Mouse (Mus musculus) kidney, postnatal 25 days (tissue): ENCODE measurements around the gene Gnl2.

Source experiments
- DNase-seq, 2 experiments: peaks; one replicate each; pipeline ENCODE4 v3.0.0; 2021; ENCODE audit warnings: mixed read lengths in 2 of 2

Gnl2 gene

DNA sequence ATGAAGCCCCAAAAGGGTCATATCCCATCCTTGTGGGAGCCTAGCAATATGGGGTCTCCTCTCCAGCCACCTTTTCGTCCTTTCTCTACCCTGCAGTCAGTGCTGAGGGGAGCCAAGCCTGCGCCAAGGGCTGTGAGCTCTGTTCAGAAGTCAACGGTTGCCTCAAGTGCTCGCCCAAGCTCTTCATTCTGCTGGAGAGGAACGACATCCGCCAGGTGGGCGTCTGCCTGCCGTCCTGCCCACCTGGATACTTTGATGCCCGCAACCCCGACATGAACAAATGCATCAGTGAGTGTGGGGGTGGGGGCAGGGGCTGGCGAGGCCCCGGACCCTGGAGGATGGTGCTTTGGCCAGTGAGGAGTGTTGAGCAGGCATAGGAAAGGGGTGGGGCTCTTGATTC, 11.5 kb upstream of the Gnl2 start:
- no peak for DNase-seq

DNA sequence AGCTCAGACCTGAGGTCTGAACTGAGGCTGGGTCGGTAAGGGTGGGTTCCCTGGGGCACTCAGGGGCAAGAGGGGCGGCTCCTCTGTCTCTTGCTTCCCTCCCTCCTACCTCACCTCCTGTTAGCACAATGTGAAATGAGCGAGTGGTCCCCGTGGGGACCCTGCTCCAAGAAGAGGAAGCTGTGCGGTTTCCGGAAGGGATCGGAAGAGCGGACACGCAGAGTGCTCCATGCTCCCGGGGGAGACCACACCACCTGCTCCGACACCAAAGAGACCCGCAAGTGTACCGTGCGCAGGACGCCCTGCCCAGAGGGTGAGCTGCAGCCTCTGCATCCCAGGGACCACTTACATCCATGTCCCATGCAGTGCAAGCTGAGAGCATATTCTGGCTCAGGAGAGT, 8.9 kb upstream of the Gnl2 start:
- DNase-seq = no peak

DNA sequence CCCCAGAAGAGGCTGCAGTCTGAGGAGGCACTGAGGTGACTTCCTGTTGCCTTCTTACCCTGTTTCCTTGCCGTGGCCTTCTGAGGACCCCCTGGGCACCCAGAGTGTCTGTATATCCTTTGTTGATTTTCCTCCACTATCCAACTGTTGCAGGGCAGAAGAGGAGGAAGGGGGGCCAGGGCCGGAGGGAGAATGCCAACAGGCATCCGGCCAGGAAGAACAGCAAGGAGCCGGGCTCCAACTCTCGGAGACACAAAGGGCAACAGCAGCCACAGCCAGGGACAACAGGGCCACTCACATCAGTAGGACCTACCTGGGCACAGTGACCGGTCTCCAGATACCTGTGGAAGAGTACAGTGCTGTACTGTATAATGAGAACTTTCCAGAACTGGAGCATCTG, 8.2 kb upstream of the Gnl2 start:
- no peak for DNase-seq

DNA sequence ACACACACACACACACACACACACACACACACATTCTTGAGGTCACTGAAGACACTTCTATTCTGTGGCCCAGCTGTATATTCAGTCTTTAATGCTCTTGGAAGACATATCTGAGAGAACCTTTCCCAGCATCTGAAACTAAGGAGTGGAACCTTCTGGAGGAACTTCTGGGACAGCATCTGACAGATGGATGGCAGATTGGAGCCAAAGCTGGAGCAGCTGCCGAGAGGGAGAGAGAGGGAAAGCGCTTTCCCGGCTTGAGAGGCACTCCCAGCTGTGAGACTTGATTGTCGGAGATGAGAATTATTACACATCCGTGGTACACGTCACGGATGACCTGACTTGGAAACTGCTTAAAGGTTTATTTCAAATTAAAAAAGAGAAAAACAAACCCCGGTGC, 7.7 kb upstream of the Gnl2 start:
- DNase-seq = no peak

DNA sequence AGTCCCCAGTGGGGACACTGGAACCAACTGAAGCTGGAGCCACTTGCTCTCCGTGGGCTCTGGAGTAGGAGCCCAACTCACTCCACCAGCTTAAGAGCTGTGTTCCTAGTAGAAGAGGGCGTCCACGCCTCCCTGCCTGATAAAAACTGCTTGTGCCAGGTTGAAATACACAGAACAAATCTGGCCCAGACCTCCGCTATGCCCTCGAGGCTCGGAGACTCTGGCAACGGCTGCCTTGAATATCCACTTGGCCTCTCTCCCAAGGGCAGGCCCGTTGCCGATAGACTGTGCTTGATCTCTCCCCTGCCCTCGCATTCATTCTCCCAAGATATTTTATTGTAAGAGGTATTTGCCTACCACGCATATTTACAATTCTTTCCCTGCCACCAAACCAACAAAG, 1.0 kb downstream of the Gnl2 start:
- DNase-seq = no peak

DNA sequence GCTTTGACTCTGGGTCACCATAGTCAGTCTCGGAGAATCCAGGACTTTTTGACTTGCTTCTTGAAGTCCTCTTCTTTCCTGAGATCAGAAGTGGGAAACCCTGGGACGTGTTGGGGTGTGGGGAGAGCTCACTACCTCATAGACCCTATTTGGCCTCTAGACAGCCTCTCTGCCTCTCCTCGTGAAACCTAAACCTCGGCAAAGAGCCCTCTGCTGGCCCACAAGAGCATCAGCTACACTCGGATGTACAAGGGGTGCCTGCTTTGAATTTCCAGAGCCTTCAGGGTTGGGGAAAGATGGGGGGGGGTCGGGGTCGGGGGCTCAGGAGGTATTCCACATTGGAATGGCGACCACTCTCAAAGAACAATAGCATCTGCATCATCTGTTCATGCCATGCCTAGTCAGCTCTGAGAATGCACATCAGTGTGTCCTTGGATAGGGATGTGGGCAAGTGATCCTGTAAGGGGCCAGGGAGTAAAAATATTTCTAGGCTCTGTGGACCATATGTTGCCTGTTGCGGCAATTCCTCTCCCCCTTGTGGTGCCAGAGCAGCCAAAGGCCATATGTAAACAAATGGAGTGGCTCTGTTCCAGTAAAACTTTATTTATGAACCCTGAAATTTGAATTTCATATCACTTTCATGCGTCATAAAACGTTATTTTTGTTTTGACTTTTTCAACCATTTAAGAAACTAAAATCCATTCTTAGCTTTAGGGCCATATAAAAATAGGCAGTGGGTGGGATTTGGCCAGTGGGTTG, 4.6 kb downstream of the Gnl2 start:
- DNase-seq = no peak

DNA sequence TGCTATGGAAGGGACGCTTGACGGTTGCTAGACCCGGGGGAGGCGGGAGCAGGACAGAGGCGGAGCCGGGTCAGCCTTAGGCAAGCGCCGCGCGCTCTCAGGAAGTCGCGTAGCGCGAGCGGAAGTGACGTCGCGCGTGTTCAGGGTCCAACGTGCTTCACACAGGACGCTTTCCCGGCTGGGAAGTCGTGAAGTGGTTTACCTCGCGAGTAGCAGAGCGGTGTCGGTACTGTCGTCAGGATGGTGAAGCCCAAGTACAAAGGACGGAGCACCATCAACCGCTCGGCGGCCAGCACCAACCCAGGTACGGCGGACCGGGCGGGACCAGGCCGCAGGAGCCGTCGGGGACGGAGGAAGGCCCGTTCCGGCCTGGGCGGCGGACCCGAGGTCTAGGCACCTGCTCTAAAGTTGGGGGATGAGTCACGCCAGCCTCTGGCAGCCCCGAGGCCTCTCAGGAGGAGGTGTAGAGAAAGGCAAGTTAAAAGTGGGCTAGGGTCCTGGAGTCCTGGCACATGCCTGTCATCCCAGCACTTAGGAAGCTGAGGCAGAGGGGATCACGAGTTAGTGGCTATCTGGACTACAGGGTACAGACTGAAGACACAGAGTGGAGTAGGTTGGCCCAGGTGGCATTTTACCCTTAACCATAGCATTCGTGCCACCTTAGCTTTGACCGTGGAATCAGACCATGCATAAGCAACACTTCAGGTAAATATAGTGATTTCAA, 13.7 kb downstream of the Gnl2 start:
- peak; percentile 96 to 97 for DNase-seq

DNA sequence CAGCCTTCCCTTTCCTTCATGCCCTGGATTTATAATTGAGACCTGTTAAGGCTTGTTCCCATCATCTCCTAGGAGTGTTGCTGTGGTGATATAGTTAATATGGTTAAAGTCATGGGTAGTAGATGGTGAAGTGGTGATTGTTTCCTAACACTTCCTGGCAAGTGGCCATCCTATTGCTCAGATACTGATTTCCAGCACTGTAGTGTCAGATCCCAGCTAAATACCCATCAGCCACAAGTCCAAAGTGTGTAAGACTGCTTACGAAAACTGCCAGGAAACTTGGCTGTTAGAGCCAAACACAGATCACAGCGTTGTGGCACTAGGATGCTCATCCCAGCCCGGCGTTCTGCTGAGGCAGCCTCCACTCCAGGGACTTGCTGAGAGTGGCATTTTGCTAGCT, 18.0 kb downstream of the Gnl2 start:
- DNase-seq = no peak

DNA sequence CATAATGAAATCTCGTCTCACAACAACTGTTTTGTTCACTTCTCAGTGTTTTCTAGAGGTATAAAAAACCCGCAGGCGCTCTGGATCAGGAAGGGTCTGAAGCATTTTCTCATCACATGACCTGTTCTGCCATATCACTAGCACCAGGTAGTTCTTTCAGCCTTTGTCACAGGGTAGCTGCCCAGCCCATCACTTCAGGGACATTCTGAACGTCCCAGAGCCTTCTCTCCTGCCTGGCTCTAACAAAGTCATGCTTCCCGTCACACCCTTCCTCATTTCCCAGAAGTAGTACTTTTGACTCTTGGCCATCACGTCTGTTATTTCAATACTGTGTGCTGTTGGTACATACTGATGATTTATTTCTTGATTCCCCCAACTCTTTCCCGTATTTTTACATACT, 28.1 kb downstream of the Gnl2 start:
- no peak for DNase-seq

DNA sequence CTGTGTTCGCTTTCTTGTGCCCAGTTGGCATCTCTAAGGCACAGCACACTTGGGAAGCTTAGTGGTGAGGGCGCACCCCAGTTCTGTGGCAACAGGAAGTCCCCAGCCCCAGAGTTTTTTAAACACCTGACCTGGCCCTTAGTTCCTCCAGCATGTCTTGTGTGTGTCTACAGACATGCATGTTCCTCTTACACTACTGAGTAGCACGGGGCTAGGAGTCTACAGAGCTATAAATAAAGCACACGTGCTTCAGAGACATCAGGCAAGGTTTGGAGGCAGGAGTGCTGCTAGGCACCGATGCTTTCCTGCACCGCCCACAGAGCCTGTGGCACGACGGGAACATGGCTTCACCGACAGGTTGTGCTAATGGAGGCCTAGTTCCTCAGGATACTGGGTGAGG, 39.0 kb downstream of the Gnl2 start:
- DNase-seq = no peak

DNA sequence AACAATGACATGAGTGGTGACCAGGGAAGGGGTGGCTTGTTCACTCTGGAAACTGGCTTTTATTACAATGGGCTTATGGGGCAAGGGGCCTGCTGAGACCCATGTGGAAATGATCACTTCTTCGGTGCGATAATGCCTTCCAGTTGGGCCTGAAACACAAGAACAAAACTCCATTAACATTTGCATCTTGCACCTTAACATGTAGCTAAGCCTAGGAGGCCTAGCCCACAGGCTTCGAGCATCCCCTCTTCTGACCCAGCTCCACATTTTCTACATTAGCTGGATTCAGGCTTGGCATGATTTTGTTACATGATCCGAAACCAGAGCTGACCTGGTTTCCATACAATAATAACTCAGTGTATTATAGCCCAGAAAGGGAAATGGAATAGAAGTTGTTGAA, 40.1 kb downstream of the Gnl2 start:
- no peak for DNase-seq

DNA sequence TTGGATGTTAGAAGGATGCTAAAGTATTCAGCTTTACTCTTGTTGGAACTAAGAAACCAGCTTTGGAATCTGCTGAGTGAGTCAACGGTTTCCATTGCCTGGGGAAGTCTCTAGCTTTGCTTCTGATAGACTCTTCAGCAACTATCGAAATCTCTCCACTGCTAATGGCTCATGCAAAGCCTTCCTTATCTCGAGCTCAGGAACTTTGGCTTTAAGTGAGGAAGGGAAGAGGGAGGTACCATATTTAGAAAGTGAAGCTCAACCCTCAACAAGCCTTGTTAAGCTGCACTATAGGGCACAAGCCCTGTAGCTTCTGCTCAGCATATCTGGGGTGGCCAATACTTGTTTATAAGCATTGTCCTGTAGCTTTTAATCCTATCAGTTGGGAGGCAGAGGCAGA, 40.9 kb downstream of the Gnl2 start:
- DNase-seq = no peak

DNA sequence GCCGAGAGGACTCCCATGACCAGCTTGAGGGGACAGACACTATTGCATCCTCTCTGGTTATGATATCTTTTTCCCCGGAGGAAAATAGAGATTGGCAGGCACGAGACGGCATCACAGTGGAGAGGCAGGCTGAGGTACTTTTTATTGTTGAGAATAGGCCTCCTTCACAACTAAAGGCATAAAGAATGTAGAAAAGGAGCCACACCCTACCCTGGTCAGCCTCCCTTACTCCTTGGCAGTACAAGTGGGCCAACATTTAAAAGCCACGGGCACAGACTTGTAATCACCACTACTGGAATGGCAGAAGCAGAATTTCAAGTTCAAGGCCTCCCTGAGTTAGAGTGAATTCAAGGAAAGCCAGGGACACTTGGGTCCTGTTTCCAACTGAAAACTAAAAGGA, 41.6 kb downstream of the Gnl2 start:
- DNase-seq = no peak

DNA sequence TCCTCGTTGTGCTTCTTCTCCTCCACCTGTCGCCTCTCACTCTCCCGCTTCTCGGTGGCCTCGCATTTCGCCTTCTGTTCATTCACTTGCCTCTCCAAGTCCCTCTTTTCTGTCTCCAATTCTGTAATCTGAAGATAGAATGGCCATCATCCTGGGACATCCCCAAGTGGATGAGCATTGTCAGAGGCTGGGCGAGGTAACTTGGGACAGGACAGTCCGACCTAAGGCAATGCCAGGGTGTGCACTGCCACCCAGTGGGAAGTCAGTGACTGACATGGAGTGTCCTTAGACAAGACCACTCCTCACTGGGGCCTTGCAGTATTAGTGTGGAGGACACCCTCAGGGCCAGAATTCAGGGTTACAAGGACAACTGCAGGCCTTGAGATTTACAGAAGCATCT, 42.6 kb downstream of the Gnl2 start:
- DNase-seq = peak; percentile 55 to 67

DNA sequence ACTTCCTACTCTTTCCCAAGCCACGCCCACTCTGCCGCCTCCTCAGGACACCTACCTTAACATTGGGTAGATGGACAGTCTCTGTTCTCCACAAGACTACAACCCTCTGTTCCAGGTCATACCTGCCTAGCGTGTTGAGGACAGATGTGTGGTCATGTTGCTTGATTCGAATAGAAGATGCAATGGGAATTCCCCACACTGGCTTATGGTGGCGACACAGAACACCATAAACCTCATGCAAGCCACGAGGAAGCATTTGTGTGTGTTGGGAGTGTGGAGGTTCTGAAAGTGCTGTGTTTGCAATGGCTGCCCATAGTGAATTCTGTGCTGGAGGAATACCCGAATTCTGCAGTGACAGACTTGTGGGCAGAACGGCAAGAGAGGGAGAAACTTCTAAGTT, 47.4 kb downstream of the Gnl2 start:
- DNase-seq = no peak

DNA sequence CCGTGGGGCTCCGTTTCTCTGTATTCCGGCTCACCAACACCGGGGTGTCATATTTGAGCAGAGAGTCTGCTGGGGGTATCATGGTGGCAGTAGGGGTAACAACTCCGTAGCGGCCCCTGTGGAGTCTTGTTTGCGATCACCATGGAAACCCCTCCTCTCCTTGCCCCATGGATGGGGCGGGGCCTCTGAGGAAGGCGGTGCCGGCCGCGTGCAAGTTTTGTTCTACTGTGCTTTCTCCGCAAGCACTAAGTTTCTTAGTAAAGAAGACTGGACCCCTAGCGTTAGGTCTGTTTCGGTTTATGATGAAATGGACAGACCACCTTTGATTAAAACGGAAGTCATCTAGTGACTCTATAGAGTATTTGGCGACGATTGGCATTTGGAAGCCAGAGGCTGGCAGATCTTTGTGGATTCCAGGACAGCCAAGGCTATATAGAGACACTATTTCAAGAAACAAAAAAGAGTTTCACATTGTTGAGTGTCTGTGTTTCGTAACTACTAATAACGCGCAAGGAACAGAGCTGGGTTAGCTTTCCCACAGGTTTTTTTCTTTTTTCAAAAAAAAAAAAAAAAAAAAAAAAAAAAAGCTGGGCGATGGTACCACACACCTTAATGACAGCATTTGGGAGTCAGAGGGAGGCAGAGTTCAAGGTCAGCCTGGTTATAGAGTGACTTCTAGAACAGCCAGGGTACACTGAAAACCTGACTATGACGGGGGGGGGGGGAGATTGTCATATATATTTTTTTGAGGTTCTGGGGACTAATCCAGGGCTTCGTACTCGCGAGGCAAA, 49.3 kb downstream of the Gnl2 start, which contains the start of gene Dnali1:
Gene Dnali1, minus strand, starts transcription at position 187 of the 791 bp plus-strand sequence.
- peak; percentile 75 to 85 for DNase-seq

DNA sequence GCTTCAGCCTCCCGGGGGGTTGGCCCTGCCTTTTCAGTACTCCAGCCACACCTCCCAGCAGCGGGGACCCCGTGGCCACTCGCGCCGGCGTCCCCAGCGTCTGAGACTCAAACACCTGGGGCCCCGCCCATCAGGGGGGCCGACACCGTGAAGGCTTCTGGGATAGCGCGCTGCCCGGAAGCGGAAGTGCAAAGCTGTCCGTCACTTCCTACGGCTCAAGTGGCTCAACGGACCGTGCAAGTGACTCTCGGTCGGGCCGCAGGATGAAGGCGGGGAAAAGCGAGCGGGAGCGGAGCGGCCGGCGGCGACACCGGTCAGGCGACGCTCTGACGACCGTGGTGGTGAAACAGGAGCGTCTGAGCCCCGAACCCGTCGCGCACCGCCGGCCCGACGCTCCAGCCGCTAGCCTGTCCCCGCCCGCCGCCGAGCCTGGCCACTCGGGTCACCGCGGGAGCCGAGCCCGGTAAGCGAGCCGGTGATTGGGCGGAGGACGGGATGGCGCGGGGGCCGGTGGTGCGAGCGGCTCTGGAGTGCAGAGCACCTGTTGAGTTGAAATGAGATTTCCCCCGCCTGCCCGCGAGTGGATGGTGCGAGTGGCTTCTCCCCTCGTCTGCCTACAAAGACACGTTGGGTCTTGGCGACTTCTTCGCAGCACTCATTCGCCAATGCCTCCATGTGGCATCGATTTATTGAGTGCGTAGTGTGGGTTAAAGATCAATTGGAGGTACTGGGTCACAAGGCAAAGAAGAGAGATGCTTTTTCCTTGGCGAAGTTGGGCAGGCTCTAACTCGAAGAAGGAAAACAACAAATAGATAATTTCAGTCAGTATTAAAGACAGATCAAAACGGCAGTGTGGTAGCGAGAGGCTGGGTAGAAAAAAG, 50.3 kb downstream of the Gnl2 start, which contains the start of gene Snip1:
Gene Snip1, plus strand, starts transcription at position 183 of the 881 bp plus-strand sequence.
- DNase-seq = peak; percentile 95 to 98

DNA sequence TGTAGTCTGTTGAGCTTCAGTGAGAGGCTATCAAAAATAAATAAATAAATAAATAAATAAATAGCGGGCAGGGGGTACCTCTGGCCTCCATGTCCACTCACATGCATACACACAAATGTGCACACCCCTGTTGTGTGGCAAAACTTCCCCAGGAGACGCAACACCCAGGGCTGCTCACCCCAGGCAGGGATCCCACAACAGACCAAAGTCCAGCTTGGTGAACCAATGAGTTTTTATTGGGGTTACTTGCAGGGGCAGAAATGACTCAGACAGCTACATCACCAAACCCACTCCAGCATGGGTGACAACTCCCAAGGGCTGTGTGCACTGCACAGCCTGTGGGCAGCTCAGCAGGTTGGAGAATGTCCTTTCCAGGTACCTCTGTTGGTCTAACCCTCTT, 61.3 kb downstream of the Gnl2 start:
- DNase-seq = no peak

DNA sequence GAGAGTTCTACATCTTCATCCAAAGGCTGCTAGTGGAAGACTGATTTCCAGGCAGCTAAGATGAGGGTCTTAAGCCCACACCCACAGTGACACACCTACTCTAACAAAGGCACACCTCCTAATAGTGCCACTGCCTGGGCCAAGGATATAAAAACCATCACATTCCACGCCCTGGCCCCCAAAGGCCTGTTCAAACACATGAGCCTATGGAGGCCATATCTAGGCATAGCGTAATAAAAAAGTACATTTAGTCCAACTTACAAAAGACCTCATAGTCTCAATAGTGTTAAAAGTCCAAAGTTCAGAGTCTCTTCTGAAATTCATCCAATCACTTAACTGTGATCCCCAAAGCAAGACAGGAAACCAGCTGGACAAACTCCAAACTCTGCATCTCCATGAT, 62.3 kb downstream of the Gnl2 start:
- DNase-seq = no peak

DNA sequence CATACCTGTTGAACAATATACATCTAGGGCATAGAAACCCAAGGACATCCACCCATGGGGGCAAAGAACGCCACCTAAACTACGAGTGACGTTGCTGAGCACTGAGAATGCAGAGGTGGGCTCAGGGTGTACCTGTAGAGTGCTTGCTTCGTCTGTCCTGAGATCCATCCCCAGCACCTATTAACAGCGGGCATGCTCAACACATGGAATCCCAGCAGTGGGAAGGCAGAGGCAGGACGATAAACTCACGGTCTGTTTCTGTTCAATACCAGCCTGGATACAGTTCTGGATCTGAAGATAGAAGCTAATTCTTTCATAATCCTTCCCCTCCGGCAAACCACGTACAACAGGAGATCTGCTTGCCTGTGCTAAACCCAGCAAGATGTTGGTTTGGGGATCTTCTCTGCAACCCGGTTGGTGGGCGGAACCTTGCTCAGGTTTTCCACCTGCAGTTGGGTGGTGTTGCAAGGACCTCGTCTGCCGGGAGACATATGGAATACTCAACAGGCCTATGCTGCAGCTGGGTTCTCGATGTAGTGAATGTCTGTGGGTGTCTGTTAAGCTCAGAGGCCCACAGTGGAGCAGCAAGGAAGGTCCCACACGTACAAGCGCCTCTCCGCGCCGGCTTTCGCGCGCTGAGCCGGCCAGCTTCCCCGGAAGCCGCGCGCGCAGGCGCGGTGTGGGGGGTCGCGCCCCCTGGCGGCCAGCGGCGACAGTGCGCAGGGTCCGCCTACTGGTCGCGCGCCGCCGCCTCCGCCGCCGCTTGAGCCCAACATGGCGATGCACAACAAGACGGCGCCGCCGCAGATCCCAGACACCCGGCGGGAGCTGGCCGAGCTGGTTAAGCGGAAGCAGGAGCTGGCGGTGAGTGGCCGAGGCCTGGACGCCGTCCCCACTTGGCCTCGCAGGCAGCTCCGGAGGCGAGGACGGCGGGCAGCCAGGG, 68.3 kb downstream of the Gnl2 start, which contains the start of gene Meaf6:
Gene Meaf6, plus strand, starts transcription at position 732 of the 943 bp plus-strand sequence.
- DNase-seq = peak; percentile 89 to 91

DNA sequence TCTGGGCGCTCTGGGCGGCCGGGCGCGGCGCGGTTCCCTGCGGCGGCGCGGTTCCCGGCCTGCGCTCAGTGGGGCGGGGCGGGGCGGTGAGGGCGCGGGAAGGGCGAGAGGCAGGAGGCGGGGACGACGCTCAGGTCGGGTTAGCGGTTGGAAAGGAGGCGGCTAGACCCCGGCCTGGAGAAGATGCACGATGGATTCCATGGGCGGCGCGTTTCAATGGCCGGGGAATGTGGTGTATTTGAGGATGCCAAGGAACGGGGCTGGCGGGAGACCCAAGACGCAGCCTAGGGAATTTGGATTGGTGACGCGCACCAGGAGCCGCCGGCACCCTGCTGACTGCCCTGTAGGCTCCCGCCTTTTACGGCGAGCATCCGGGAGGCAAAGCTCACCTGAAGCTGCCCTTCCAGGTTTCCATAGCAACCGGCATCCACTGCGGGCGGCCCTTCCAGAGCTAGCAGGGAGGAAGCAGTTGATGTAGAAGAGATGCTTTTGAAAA, 69.0 kb downstream of the Gnl2 start:
- peak; percentile 77 to 87 for DNase-seq
